Mouse (Mus musculus) kidney, embryonic 14.5 days (tissue): ENCODE data around the gene Teddm1b. TPM values are rescaled to one million over a fixed set of nuclear protein-coding genes. Genes with fewer than 3 reads are reported as not detected.

Source experiments
- ATAC-seq: fragments of 200-750 bp; cut with Nextera tagmentation; 2 replicates; pipeline ENCODE4 v1.8.0; 2017; ENCODE audit warnings: moderate number of reproducible peaks, mild to moderate bottlenecking, moderate TSS enrichment, moderate library complexity; ENCODE audit not compliant: low FRiP score, low TSS enrichment
- H3K27ac ChIP-seq: fragments of 300-500 bp; sonication (generic); 2 replicates; pipeline ENCODE4 v1.5.1; 2014; ENCODE audit warnings: low read depth, mild to moderate bottlenecking, low read length, moderate library complexity, mixed read lengths
- H3K27me3 ChIP-seq: fragments of 300-500 bp; sonication (generic); 2 replicates; pipeline ENCODE4 v1.6.1; 2014; ENCODE audit warnings: mild to moderate bottlenecking, low read length; ENCODE audit not compliant: control insufficient read depth, insufficient read depth
- H3K36me3 ChIP-seq: fragments of 300-500 bp; sonication (generic); 2 replicates; pipeline ENCODE4 v1.6.1; 2014; ENCODE audit warnings: low read length, mixed read lengths; ENCODE audit not compliant: control insufficient read depth, insufficient read depth
- H3K4me1 ChIP-seq: fragments of 300-500 bp; sonication (generic); 2 replicates; pipeline ENCODE4 v1.6.1; 2014; ENCODE audit warnings: low read length, mixed read lengths; ENCODE audit not compliant: control insufficient read depth, insufficient read depth
- H3K4me2 ChIP-seq: fragments of 300-500 bp; sonication (generic); replicated peaks from 2 replicates; pipeline ENCODE4 v1.6.1; 2014; ENCODE audit warnings: low read depth, mild to moderate bottlenecking, low read length
- H3K4me3 ChIP-seq: fragments of 300-500 bp; sonication (generic); 2 replicates; pipeline ENCODE4 v1.5.1; 2014; ENCODE audit warnings: mild to moderate bottlenecking, low read length
- H3K9ac ChIP-seq: fragments of 300-500 bp; sonication (generic); 2 replicates; pipeline ENCODE4 v1.6.1; 2014; ENCODE audit warnings: low read depth, mild to moderate bottlenecking, low read length, moderate library complexity
- H3K9me3 ChIP-seq: fragments of 300-500 bp; sonication (generic); 2 replicates; pipeline ENCODE4 v1.6.1; 2016; ENCODE audit warnings: low read length; ENCODE audit not compliant: control insufficient read depth
- WGBS: fragments of 180-500 bp; shearing (Covaris S2); extraction: QIAGEN DNeasy Blood & Tissue Kit; methylation state at CpG from one replicate; pipeline ENCODE4 v1.1.7; 2014; 5-methylcytosine and 5-hydroxymethylcytosine counted together
- polyA plus RNA-seq: library from polyadenylated mRNA; unstranded; fragments of >200 nt; fragmentation: Nextera tagmentation; extraction: Ambion mirVana; gene quantifications from 2 replicates; pipeline ENCODE4 v1.2.1, GENCODE M21; 2014

Teddm1b gene
- polyA plus RNA-seq, 1 experiment from 2014 or later, result 0.51 TPM

DNA sequence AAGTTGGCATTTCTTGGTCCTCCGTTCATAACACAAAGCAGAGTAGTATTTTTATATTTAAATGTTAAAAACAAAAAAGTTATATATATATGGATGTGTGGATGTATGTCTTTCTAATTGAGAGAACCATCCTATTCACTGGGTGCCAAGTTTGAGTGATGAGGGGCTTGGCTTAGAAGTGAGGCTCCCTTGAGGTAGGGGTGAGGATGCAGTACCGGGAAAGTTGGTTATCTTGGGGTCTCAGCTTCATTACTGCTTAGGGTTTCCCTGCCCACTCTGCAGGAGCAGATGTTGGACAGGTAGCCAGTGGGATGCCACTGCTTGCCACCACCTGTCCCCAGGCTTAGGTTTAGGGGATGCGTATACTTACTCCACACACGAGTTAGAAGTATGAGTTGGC is 34.6 kb downstream of the Teddm1b start:
- WGBS, result 97% methylated on average over 4 of the region's 4 CpGs
- Histone ChIP-seq H3K9me3 (no peaks in the 10 kb centered on the region), H3K4me2 (no peak overlapping the region), H3K4me3 (no peak overlapping the region), H3K36me3 (peaks cover 60% of the 10 kb centered on the region), H3K9ac (no peak overlapping the region), H3K4me1 (no peaks in the 10 kb centered on the region), H3K27ac (no peak overlapping the region), H3K27me3 (no peaks in the 10 kb centered on the region)
- no peak for ATAC-seq

DNA sequence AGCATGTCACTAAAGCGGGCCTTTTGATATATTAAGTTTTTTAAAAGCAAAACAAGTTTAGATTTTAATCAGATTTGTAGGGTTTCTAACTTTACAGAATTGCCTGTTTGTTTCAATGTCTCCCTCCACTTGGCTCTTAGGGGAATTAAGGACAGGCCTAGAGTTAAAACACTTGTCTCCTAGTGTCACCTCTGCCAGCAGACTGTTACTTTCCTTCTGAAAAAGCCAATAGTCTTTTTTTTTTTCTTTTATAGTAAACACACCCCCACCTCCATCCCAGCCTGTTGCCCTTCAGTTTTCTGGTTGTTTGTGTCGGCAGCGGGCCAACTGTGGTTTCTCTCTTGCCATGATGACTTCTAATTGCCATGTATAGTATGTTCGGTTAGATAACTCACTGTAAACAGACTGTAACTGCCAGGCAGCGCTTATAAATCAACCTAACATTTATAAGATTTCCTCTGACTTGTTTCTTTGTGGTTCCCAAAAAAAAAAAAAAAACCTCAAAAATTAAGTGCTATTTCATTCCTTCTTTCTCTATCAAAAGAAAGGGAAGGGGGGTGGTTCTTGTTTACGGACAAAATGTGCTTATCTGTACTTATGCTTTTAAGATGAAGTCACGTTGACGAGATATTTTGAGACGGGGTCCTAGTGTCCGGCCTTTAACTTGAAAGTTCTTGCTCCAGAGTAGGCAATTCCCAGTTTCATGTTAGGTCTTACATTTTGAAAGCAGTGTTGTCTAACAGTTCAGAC is 35.2 kb downstream of the Teddm1b start:
- Histone ChIP-seq H3K4me3 (no peak overlapping the region), H3K4me1 (no peaks in the 10 kb centered on the region), H3K4me2 (no peak overlapping the region), H3K9me3 (no peaks in the 10 kb centered on the region), H3K36me3 (peaks cover 53% of the 10 kb centered on the region), H3K9ac (no peak overlapping the region), H3K27ac (no peak overlapping the region), H3K27me3 (no peaks in the 10 kb centered on the region)
- no peak for ATAC-seq
- WGBS, result 73% methylated on average over 10 of the region's 10 CpGs

DNA sequence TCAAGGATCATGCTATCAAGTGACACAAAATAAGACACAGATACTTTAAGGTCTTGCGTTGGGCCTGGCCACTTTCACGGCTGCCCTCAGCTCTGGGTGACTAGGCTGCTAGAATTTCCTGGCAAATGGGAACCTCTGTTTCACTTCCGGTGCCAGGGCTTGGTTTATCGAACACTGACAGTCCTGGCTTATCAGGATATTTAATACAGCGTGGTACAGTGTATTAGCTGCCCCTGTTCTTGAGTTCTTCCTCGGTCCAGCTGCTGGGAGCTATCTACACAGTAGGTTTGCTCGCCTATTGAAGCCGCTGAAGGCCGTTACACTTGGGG is 35.8 kb downstream of the Teddm1b start:
- whole genome bisulfite sequencing, result 76% methylated on average over 9 of the region's 9 CpGs
- 0 out of 2 replicates have a peak, but pooled peaks cover 3% of the 10 kb centered on the region for H3K9me3 ChIP-seq
- H3K36me3 ChIP-seq, result peaks cover 48% of the 10 kb centered on the region
- H3K27me3 ChIP-seq, result no peaks in the 10 kb centered on the region
- no peak overlapping the region for H3K27ac ChIP-seq
- H3K4me3 ChIP-seq, result no peak overlapping the region
- no peak overlapping the region for H3K9ac ChIP-seq
- H3K4me2 ChIP-seq, result no peak overlapping the region
- no peak for ATAC-seq
- H3K4me1 ChIP-seq, result no peaks in the 10 kb centered on the region

DNA sequence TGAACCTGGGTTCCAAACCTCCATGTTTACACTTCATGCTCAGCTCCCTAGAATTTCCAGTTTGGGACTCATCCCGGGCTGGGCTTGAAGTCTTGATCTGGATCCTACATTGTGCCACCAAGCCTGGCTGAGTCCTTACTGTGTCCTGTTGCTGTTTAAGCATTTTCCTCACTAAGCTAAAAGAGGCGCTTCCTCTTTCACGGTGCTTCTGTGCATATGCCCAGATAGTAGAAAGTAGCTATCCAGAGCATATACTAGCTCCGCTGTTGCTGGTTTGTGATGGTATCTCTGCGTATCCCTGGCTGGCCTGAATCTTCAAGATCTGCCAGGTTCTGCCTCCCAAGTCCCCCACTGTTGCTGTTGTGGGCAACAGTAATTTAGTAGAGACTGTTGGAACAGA is 36.3 kb downstream of the Teddm1b start:
- WGBS, result 88% methylated on average over 5 of the region's 5 CpGs
- Histone ChIP-seq H3K9ac (no peak overlapping the region), H3K36me3 (peaks cover 43% of the 10 kb centered on the region), H3K4me3 (no peak overlapping the region), H3K27me3 (no peaks in the 10 kb centered on the region), H3K9me3 (0 out of 2 replicates have a peak, but pooled peaks cover 3% of the 10 kb centered on the region), H3K27ac (no peak overlapping the region), H3K4me1 (no peaks in the 10 kb centered on the region), H3K4me2 (no peak overlapping the region)
- no peak for ATAC-seq

DNA sequence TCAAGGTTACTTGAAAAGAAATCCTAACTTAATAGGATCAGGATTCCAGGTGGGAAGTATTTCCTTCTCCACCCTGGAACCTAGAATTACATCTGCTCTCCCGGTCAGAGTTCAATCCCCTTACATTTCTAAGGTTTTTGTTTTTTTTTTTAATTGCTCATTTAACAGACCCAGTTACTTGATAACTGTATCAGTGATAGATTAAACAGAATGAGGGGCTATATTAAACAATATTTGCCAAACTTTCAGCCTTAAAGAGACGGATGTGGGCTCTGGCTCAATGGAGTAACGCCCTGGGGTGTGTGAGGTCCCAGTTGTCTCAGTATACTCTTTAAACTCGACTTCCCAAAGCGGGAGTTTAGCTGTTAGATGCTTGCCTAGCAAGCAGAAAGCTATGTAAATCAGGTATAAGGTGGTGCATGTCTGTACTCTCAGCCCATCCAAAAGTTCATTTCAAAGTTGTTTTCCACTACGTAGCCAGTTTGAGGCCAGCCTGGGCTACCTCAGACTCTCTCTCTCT is 37.2 kb downstream of the Teddm1b start:
- no peak overlapping the region for H3K4me3 ChIP-seq
- 0 out of 2 replicates have a peak, but pooled peaks cover 3% of the 10 kb centered on the region for H3K9me3 ChIP-seq
- no peak overlapping the region; the same call in 1 of the 2 replicates for H3K27ac ChIP-seq
- no peaks in the 10 kb centered on the region for H3K4me1 ChIP-seq
- H3K4me2 ChIP-seq, result no peak overlapping the region
- H3K9ac ChIP-seq, result no peak overlapping the region
- H3K27me3 ChIP-seq, result no peaks in the 10 kb centered on the region
- no peak for ATAC-seq
- WGBS, result 91% methylated on average over 6 of the region's 6 CpGs
- peaks cover 34% of the 10 kb centered on the region for H3K36me3 ChIP-seq

DNA sequence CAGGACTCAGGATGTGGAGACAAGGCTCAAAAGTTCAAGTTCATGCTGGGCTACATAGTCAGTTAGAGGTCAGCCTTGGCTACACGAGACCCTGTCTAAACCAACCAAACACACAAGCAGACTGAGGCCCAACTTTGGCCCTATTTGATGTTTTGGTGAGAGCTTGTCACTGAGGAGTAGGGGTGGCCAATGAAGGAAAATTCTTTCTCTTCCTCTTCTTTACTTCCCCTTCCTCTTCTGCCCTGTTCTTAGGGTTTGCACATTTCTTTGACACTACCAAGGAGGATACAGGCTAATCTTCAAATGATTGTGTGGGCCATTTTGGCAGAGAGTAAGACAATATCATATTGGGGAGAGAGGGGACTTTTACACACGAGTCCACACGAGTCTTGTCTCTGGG is 39.7 kb downstream of the Teddm1b start:
- Histone ChIP-seq H3K36me3 (peaks cover 9% of the 10 kb centered on the region; the same call in 1 of the 2 replicates), H3K9me3 (0 out of 2 replicates have a peak, but pooled peaks cover 3% of the 10 kb centered on the region), H3K9ac (no peak overlapping the region), H3K4me2 (no peak overlapping the region), H3K4me3 (no peak overlapping the region), H3K27me3 (no peaks in the 10 kb centered on the region), H3K4me1 (no peaks in the 10 kb centered on the region), H3K27ac (no peak overlapping the region)
- 88% methylated on average over 3 of the region's 3 CpGs for WGBS
- ATAC-seq, result no peak

DNA sequence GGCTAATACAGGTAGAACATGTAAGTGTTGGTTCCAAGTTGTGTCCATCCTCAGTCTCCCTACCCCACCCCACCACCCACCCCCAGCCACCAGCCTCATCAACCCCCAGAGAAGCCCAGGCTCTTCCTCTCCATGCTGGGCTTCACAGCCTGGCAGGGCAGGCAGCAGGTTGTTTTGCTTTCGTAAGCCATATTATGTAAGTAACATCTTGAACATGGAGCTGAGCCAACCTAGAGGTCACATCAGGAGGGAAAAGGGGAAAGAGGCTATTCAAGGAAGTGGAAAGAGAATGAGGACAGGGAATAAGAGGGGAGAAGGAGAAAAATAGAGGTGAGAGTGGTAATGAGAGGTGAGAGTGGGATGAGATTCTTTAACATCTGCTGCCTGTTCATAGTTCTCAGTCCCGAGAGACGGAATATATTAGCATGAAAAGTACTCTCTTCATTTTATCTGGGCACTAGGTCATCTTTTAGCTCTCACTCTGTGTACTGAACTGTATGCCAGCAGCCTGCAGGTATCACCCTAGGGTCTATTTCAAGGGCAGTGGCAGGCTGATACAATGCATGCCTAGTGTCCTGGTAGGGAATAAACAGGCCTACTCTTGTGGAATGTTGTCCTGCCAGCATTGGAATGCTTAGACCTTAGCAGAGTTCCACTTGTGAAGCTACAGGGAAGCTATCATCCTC is 44.5 kb downstream of the Teddm1b start:
- Histone ChIP-seq H3K4me1 (no peaks in the 10 kb centered on the region), H3K9ac (no peak overlapping the region), H3K27ac (no peak overlapping the region), H3K36me3 (no peaks in the 10 kb centered on the region), H3K4me2 (no peak overlapping the region), H3K9me3 (0 out of 2 replicates have a peak, but pooled peaks cover 3% of the 10 kb centered on the region), H3K27me3 (no peaks in the 10 kb centered on the region), H3K4me3 (no peak overlapping the region)
- WGBS, result 89% methylated on average over 3 of the region's 3 CpGs
- no peak for ATAC-seq

DNA sequence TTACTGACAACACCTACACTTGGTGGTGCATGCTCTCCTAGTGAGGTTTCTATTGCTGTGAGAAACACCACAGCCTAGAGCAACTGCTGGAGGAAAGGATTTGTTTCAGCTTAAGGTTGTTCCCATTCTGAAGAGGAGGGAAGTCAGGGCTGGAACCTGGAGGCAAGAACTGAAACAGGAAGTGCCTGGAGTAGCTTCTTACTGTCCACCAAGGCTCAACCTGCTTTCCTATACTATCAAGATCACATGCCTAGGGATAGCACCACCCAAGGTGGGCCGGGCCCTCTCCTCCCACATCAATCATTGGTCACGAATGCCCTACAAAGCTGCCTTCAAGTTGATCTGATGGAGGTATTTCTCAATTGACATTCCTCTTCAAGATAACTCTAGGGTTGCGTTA is 47.5 kb downstream of the Teddm1b start:
- no peak for ATAC-seq
- Histone ChIP-seq H3K4me3 (no peak overlapping the region), H3K27ac (no peak overlapping the region), H3K36me3 (no peaks in the 10 kb centered on the region), H3K4me2 (no peak overlapping the region), H3K9me3 (no peaks in the 10 kb centered on the region), H3K27me3 (no peaks in the 10 kb centered on the region), H3K4me1 (no peaks in the 10 kb centered on the region), H3K9ac (no peak overlapping the region)
- 93% methylated on average over 3 of the region's 3 CpGs for WGBS

DNA sequence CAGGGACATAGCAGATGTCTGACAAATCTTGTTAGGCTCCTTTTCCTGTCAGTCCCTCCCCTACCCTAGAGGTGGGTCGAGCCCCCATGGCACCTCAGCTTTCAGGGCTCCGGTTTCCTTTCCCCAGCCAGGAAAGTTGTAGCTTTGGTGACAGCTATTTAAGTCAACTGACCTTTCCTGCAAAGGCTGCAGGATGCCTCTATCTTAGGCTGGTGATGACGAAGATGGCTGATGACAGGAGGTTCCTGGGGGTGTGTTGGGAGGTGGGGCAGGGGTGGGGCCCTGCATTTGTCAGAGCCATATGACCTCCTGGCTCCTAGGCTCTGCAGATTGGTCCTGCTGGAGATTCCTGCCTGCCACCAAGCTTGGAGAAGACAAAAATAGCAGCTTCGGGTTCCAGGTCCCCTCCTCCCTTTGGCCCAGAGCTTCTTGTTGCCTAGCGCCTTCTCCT is 48.5 kb downstream of the Teddm1b start:
- H3K27me3 ChIP-seq, result no peaks in the 10 kb centered on the region
- H3K36me3 ChIP-seq, result no peaks in the 10 kb centered on the region
- no peak overlapping the region for H3K4me2 ChIP-seq
- H3K27ac ChIP-seq, result no peak overlapping the region
- H3K9ac ChIP-seq, result no peak overlapping the region
- H3K4me3 ChIP-seq, result no peak overlapping the region
- no peaks in the 10 kb centered on the region for H3K4me1 ChIP-seq
- ATAC-seq, result no peak
- WGBS, result 31% methylated on average over 5 of the region's 5 CpGs
- H3K9me3 ChIP-seq, result no peaks in the 10 kb centered on the region
